Mouse (Mus musculus) lung, adult 2 months (tissue): ENCODE data around the gene Rnf220. TPM values are rescaled to one million over a fixed set of nuclear protein-coding genes. Genes with fewer than 3 reads are reported as not detected.

Experiments used
- DNase-seq: peaks from one replicate; pipeline ENCODE4 v3.0.0; 2022
- H3K4me1 ChIP-seq: fragments of 200-500 bp; 2 replicates; pipeline ENCODE4 v1.6.1; 2011; ENCODE audit warnings: low read length; ENCODE audit not compliant: control insufficient read depth, insufficient read depth
- H3K4me3 ChIP-seq: fragments of 200-500 bp; replicated peaks from 2 replicates; pipeline ENCODE3; 2011; ENCODE audit warnings: low read depth, mild to moderate bottlenecking, control low read depth, low read length; ENCODE audit errors: extremely low read depth
- CTCF ChIP-seq: fragments of 200-500 bp; IDR thresholded peaks from 2 replicates; pipeline ENCODE4 v1.5.1; 2011; ENCODE audit warnings: mild to moderate bottlenecking, low read length, control low read depth; ENCODE audit not compliant: insufficient read depth
- POLR2A ChIP-seq: fragments of 200-500 bp; IDR thresholded peaks from 2 replicates; pipeline ENCODE4 v1.6.1; 2011; ENCODE audit warnings: low read depth, mild to moderate bottlenecking, control low read depth, low read length, borderline replicate concordance; ENCODE audit errors: extremely low read depth
- WGBS: fragments of 180-500 bp; shearing (Covaris S2); methylation state at CpG from one replicate; pipeline ENCODE4 v1.1.7; 2018; 5-methylcytosine and 5-hydroxymethylcytosine counted together
- polyA plus RNA-seq: library from polyadenylated mRNA; depleted of rRNA; stranded (reverse); fragments of >200 nt; gene quantifications from 2 replicates; pipeline ENCODE4 v1.2.3, GENCODE M21; 2012

Rnf220 gene
- polyA plus RNA-seq, 1 experiment, result 108 TPM

- no peak for TF ChIP-seq CTCF
- TF ChIP-seq POLR2A, result no peak
- no peak for DNase-seq
- 76% methylated on average over 9 of the region's 9 CpGs for WGBS
- no peaks in the 10 kb centered on the region for H3K4me1 ChIP-seq
- no peak overlapping the region for H3K4me3 ChIP-seq
Measured at GRCm38 (mm10) chr4:117318508-117318907, 178.3 kb downstream of the Rnf220 start.

- TF ChIP-seq CTCF, result no peak
- TF ChIP-seq POLR2A, result no peak
- DNase-seq, result no peak
- H3K4me1 ChIP-seq, result no peaks in the 10 kb centered on the region
- H3K4me3 ChIP-seq, result no peak overlapping the region
- 21% methylated on average over 18 of the region's 18 CpGs for WGBS
Measured at GRCm38 (mm10) chr4:117317701-117318190, 179.1 kb downstream of the Rnf220 start.

GRCm38 (mm10) chr4:117316800-117317199 is 180.1 kb downstream of the Rnf220 start:
- TF ChIP-seq CTCF (no peak), POLR2A (no peak)
- 48% methylated on average over 6 of the region's 6 CpGs for WGBS
- Histone ChIP-seq H3K4me3 (no peak overlapping the region), H3K4me1 (no peaks in the 10 kb centered on the region)
- no peak for DNase-seq

- Histone ChIP-seq H3K4me1 (no peaks in the 10 kb centered on the region), H3K4me3 (no peak overlapping the region)
- DNase-seq, result no peak
- 66% methylated on average over 16 of the region's 16 CpGs for WGBS
- no peak for TF ChIP-seq CTCF
- no peak for TF ChIP-seq POLR2A
Measured at GRCm38 (mm10) chr4:117314849-117315500, 181.9 kb downstream of the Rnf220 start.

- 17% methylated on average over 4 of the region's 4 CpGs for WGBS
- DNase-seq, result peak; percentile 20
Measured at GRCm38 (mm10) chr4:117313085-117313424, 183.8 kb downstream of the Rnf220 start.

GRCm38 (mm10) chr4:117312416-117313084 is 184.3 kb downstream of the Rnf220 start:
- no peak for DNase-seq
- Histone ChIP-seq H3K4me3 (no peak overlapping the region), H3K4me1 (no peaks in the 10 kb centered on the region)
- WGBS, result 29% methylated on average over 26 of the region's 26 CpGs
- no peak for TF ChIP-seq POLR2A
- TF ChIP-seq CTCF, result no peak

More at GRCm38 (mm10) chr4:117313085-117313424, 183.8 kb downstream of the Rnf220 start:
- H3K4me3 ChIP-seq, result no peak overlapping the region
- TF ChIP-seq CTCF, result peak; percentile 26; the same call in 1 of the 2 replicates
- no peak for TF ChIP-seq POLR2A
- no peaks in the 10 kb centered on the region for H3K4me1 ChIP-seq

- no peak for TF ChIP-seq POLR2A
- no peak for TF ChIP-seq CTCF
- Histone ChIP-seq H3K4me1 (no peaks in the 10 kb centered on the region), H3K4me3 (no peak overlapping the region)
- 75% methylated on average over 5 of the region's 5 CpGs for WGBS
- DNase-seq, result no peak
Measured at GRCm38 (mm10) chr4:117311891-117312290, 185.0 kb downstream of the Rnf220 start.

- 85% methylated on average over 1 of the region's 1 CpGs for WGBS
- TF ChIP-seq CTCF (no peak), POLR2A (no peak)
- DNase-seq, result no peak
- H3K4me3 ChIP-seq, result no peak overlapping the region
- H3K4me1 ChIP-seq, result no peaks in the 10 kb centered on the region
Measured at GRCm38 (mm10) chr4:117309427-117309826, 187.4 kb downstream of the Rnf220 start.

- no peaks in the 10 kb centered on the region for H3K4me1 ChIP-seq
- TF ChIP-seq POLR2A, result no peak
- TF ChIP-seq CTCF, result no peak
- no peak overlapping the region for H3K4me3 ChIP-seq
- WGBS, result 79% methylated on average over 6 of the region's 6 CpGs
- DNase-seq, result no peak
Measured at GRCm38 (mm10) chr4:117307270-117307669, 189.6 kb downstream of the Rnf220 start.

- TF ChIP-seq POLR2A, result no peak
- no peak for TF ChIP-seq CTCF
- WGBS, result 60% methylated on average over 6 of the region's 7 CpGs
- DNase-seq, result no peak
- no peaks in the 10 kb centered on the region for H3K4me1 ChIP-seq
- no peak overlapping the region for H3K4me3 ChIP-seq
Measured at GRCm38 (mm10) chr4:117305461-117305860, 191.4 kb downstream of the Rnf220 start.
